Comparison of ENCODE assay signal across 8 mouse cellular contexts in the genomic region with DNA sequence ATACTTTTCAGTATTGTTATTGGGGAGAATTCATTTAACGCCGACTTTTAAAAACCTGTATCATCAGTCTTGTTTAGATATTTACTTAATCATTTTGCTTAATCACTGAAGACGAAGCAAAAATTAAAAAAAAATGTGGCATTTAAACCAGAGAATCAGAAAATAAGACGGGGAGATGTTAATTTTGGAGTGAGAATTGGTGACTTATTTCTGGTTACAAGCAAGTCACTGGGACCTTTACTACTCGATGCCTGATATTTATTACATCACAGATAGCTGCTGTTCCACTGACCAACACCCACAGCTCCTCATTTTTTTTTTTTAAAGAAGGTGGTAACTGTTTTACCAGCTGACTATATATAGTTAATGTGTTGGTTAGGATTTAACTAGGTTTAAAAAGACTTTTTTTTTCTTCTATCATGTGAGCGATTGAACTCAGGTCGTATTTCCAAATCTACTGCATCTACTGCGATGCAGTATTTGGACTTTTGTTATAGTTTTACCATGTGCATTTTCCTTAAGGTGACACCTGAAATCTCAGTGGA. TPM values are rescaled to one million over a fixed set of nuclear protein-coding genes. Genes with fewer than 3 reads are reported as not detected.
DNase-seq lines count a peak whose midpoint lies in the region; ATAC-seq and TF ChIP-seq lines count a peak whose summit lies in the region.

No protein-coding gene starts in this region.

- 0 out of 2 replicates have a peak, but pooled peaks cover 2% of the 10 kb centered on the region for H3K36me3 ChIP-seq in limb, embryonic 15.5 days

- DNase-seq in cerebellum, adult 2 months, result no peak
- no peak for DNase-seq in cerebellum, postnatal 36 days
- peak; percentile 44 for DNase-seq in 3T3-L1 (ENCODE audit: low read depth, low spot score)
- DNase-seq in right cerebral cortex, postnatal 25 days, result no peak
- DNase-seq in cerebellum, postnatal 4 days (ENCODE audit: low spot score in 2 of 2), result no peak

- peak; percentile 49; the same call in 1 of the 2 replicates for ATAC-seq in erythroblast, adult 5-6 weeks (replicated peaks; ENCODE audit: low FRiP score, poor library complexity, severe bottlenecking)
- ATAC-seq in limb, embryonic 15.5 days (ENCODE audit: insufficient number of reproducible peaks, low FRiP score, low TSS enrichment, low read depth), result no peak
- ATAC-seq in monocyte, adult 5-6 weeks (replicated peaks; ENCODE audit: insufficient number of reproducible peaks, low FRiP score, low TSS enrichment, poor library complexity, severe bottlenecking), result no peak

- no peak for TF ChIP-seq POLR2A in cerebellum, adult 2 months (IDR thresholded peaks at IDR 0.05; ENCODE audit: borderline replicate concordance, insufficient read depth, low read length)

- H3K9ac ChIP-seq in limb, embryonic 15.5 days, result peak overlapping the region; percentile 93; the same call in 1 of the 2 replicates

- no peaks in the 10 kb centered on the region for H3K9me3 ChIP-seq in limb, embryonic 15.5 days

- H3K4me3 ChIP-seq in cerebellum, adult 2 months (replicated peaks; ENCODE audit: insufficient read depth, low read depth, low read length), result peak overlapping the region; percentile 56
- H3K4me3 ChIP-seq in limb, embryonic 15.5 days, result peak overlapping the region; percentile 85

- no peaks in the 10 kb centered on the region for H3K27me3 ChIP-seq in cerebellum, adult 2 months (ENCODE audit: control insufficient read depth, insufficient read depth, low read length)
- no peaks in the 10 kb centered on the region for H3K27me3 ChIP-seq in limb, embryonic 15.5 days

- no peak for TF ChIP-seq CTCF in cerebellum, adult 2 months (IDR thresholded peaks at IDR 0.05; ENCODE audit: borderline replicate concordance, insufficient read depth, low read depth, low read length)

- H3K4me2 ChIP-seq in limb, embryonic 15.5 days, result peak overlapping the region; percentile 40

- H3K4me1 ChIP-seq in cerebellum, adult 2 months (ENCODE audit: control insufficient read depth, insufficient read depth, low read length), result peaks cover 4% of the 10 kb centered on the region
- 0 out of 2 replicates have a peak, but pooled peaks cover 9% of the 10 kb centered on the region for H3K4me1 ChIP-seq in limb, embryonic 15.5 days

- H3K27ac ChIP-seq in cerebellum, adult 2 months (ENCODE audit: insufficient read depth, low read length), result no peak overlapping the region
- H3K27ac ChIP-seq in limb, embryonic 15.5 days, result peak overlapping the region; percentile 99; the same call in 1 of the 2 replicates

- WGBS in cerebellum, adult 2 months, result 3% methylated on average over 8 of the region's 8 CpGs
- WGBS in limb, embryonic 15.5 days, result 11% methylated on average over 8 of the region's 8 CpGs

RNA-seq across cellular contexts. Expression of a gene that starts 1.1 kb away (rescaled TPM):
- 121 and 125 TPM in 2 replicates for polyA plus RNA-seq in cerebellum, adult 2 months (2012; rRNA removed)
- 79.7 and 85.5 TPM in 2 replicates for total RNA-seq in erythroblast, adult 5-6 weeks (2015; ENCODE audit: low replicate concordance)
- 109 and 119 TPM in 2 replicates for total RNA-seq in erythroblast, adult 5-6 weeks (2017; ENCODE audit: low replicate concordance)
- polyA plus RNA-seq in limb, embryonic 15.5 days (2015; fragmentation: Nextera tagmentation; extraction: Ambion mirVana), result 14.1 and 15.7 TPM in 2 replicates
- 192 to 279 TPM (median 244 TPM) in 3 replicates for total RNA-seq in monocyte, adult 5-6 weeks (2017)

RNA-seq across cellular contexts. Expression of a gene that starts 51.9 kb away (rescaled TPM):
- 22.3 and 23.4 TPM in 2 replicates for polyA plus RNA-seq in cerebellum, adult 2 months (2012; rRNA removed)
- total RNA-seq in erythroblast, adult 5-6 weeks (2015; ENCODE audit: low replicate concordance), result 39.8 and 39.9 TPM in 2 replicates
- total RNA-seq in erythroblast, adult 5-6 weeks (2017; ENCODE audit: low replicate concordance), result 35.8 and 40.0 TPM in 2 replicates
- polyA plus RNA-seq in limb, embryonic 15.5 days (2015; fragmentation: Nextera tagmentation; extraction: Ambion mirVana), result 191 and 192 TPM in 2 replicates
- total RNA-seq in monocyte, adult 5-6 weeks (2017), result 138 to 231 TPM (median 205 TPM) in 3 replicates

RNA-seq across cellular contexts. Expression of a gene that starts 52.0 kb away (rescaled TPM):
- polyA plus RNA-seq in cerebellum, adult 2 months (2012; rRNA removed), result 36.9 and 37.0 TPM in 2 replicates
- total RNA-seq in erythroblast, adult 5-6 weeks (2015; ENCODE audit: low replicate concordance), result 53.5 and 72.8 TPM in 2 replicates
- total RNA-seq in erythroblast, adult 5-6 weeks (2017; ENCODE audit: low replicate concordance), result 20.9 and 26.5 TPM in 2 replicates
- 46.8 and 49.6 TPM in 2 replicates for polyA plus RNA-seq in limb, embryonic 15.5 days (2015; fragmentation: Nextera tagmentation; extraction: Ambion mirVana)
- total RNA-seq in monocyte, adult 5-6 weeks (2017), result 52.9 to 62.9 TPM (median 60.4 TPM) in 3 replicates

RNA-seq across cellular contexts. Expression of a gene that starts 59.4 kb away (rescaled TPM):
- polyA plus RNA-seq in cerebellum, adult 2 months (2012; rRNA removed), result 1.9 and 2.2 TPM in 2 replicates
- not detected in 2 replicates for total RNA-seq in erythroblast, adult 5-6 weeks (2015; ENCODE audit: low replicate concordance)
- not detected in 2 replicates for total RNA-seq in erythroblast, adult 5-6 weeks (2017; ENCODE audit: low replicate concordance)
- 0.06 TPM in 1 of 2 replicates, not detected in the other for polyA plus RNA-seq in limb, embryonic 15.5 days (2015; fragmentation: Nextera tagmentation; extraction: Ambion mirVana)
- total RNA-seq in monocyte, adult 5-6 weeks (2017), result not detected in 3 replicates
